Mouse (Mus musculus): ENCODE data around the gene Gm37240. TPM values are rescaled to one million over a fixed set of nuclear protein-coding genes. Genes with fewer than 3 reads are reported as not detected.

Gm37240 gene
- total and polyA plus RNA-seq, 2 experiments from 2014 or later = 0.43 to 1.9 TPM

DNA sequence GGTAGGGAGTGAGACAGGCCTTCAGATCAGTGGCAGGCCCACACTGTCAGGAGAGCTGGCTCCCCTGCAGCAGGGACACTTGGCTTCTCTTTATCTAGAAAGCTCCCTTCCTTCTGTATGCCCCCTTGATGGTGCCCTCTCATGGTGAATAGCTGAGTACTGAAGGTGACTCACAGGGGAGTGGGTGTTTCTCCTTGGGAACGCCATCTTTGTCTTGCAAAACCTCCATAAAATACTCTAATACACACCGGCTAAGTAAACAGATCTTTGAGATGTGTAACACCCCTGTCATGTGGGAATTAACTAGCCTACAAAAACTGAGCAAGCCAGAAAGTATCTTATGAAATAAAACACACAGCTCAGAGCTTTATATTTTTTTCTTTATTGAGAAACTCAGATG lies 510.8 kb downstream of the Gm37240 start:
- no peak for DNase-seq (ENCODE audit: low spot score)
- ATAC-seq (ENCODE audit: low FRiP score) = no peak
- 87% methylated on average over 2 of the region's 2 CpGs for WGBS
- Histone ChIP-seq H3K27ac (ENCODE audit: low read depth, low read length) (no peak overlapping the region), H3K36me3 (ENCODE audit: insufficient read depth, low read length) (no peaks in the 10 kb centered on the region), H3K4me1 (ENCODE audit: insufficient read depth, low read length) (0 out of 2 replicates have a peak, but pooled peaks cover 3% of the 10 kb centered on the region), H3K4me2 (ENCODE audit: low read depth, low read length, poor library complexity, severe bottlenecking) (no peak overlapping the region), H3K27me3 (ENCODE audit: insufficient read depth, low read length) (no peaks in the 10 kb centered on the region), H3K4me3 (ENCODE audit: low read depth, low read length) (no peak overlapping the region), H3K9ac (replicated peaks; ENCODE audit: low read length, poor library complexity, severe bottlenecking) (no peak overlapping the region), H3K9me3 (ENCODE audit: low read length) (no peaks in the 10 kb centered on the region)
- TF ChIP-seq CTCF (IDR thresholded peaks at IDR 0.05) = no peak

DNA sequence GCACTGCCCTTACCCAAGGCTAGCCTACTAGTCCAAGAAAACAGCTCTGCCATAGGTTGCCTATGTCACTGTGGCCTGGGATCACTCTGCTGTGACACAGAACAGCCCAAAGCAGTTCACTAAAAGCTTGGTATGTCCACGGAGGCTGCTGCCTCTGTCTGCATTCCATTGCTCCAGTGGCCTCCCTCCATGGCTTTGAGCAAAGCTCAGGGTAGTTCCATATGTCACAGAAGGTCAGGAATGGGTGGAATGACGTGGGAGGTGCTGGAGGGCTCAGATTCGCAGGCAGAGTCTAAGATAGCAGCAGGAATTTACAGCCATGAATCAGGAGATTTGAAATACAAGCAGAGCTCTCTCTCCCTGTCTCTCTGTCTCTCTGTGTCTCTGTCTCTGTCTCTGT lies 514.3 kb downstream of the Gm37240 start:
- Histone ChIP-seq H3K9ac (replicated peaks; ENCODE audit: low read length, poor library complexity, severe bottlenecking) (no peak overlapping the region), H3K36me3 (ENCODE audit: insufficient read depth, low read length) (no peaks in the 10 kb centered on the region), H3K27me3 (ENCODE audit: insufficient read depth, low read length) (no peaks in the 10 kb centered on the region), H3K4me1 (ENCODE audit: insufficient read depth, low read length) (0 out of 2 replicates have a peak, but pooled peaks cover 3% of the 10 kb centered on the region), H3K27ac (ENCODE audit: low read depth, low read length) (no peak overlapping the region), H3K9me3 (ENCODE audit: low read length) (no peaks in the 10 kb centered on the region), H3K4me3 (ENCODE audit: low read depth, low read length) (no peak overlapping the region), H3K4me2 (ENCODE audit: low read depth, low read length, poor library complexity, severe bottlenecking) (no peak overlapping the region)
- WGBS = 36% methylated on average over 3 of the region's 3 CpGs
- no peak for TF ChIP-seq CTCF (IDR thresholded peaks at IDR 0.05)
- ATAC-seq (ENCODE audit: low FRiP score) (no peak), DNase-seq (ENCODE audit: low spot score) (no peak)

DNA sequence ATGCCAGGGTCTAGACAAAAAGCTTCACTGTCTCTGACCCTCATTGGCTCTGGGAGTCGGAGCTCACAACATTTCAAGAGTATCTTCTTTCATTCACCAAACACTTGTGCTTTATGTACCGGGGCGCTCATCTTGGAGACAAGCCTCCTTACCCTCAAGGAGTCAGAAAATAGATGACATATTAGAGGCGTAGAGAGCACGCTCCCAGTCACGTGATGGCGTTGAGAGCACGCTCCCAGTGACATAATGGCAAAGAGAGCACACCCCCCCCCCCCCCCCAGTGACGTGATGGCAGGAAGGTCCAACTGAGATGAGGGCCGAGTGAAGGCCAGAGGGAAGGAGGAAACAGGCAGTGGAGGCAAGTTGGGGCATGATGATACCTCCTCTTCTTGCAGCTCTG lies 517.5 kb downstream of the Gm37240 start:
- no peak for ATAC-seq (ENCODE audit: low FRiP score)
- no peak for TF ChIP-seq CTCF (IDR thresholded peaks at IDR 0.05)

DNA sequence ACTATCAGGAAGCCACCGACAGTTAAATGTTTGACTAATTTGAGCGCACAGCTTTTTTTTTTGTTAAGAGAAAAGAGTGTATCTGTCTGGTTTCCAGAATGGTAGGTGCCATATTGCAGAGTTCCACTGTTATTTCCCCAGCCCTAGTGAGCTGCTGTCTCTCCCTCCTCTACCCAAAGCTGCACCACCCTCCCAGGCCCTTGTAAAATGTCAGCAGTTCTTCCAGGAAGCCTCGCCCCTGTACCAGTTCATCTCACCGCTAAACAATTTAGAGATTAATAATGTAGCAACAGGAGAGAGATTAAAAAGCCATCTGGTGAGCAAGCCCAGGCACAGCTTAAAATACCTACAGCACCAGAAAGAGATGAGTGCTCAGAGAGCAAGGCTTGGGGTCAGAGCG lies 518.2 kb downstream of the Gm37240 start:
- Histone ChIP-seq H3K27ac (ENCODE audit: low read depth, low read length) (no peak overlapping the region), H3K36me3 (ENCODE audit: insufficient read depth, low read length) (no peaks in the 10 kb centered on the region), H3K4me1 (ENCODE audit: insufficient read depth, low read length) (no peaks in the 10 kb centered on the region), H3K27me3 (ENCODE audit: insufficient read depth, low read length) (no peaks in the 10 kb centered on the region), H3K9ac (replicated peaks; ENCODE audit: low read length, poor library complexity, severe bottlenecking) (no peak overlapping the region), H3K4me3 (ENCODE audit: low read depth, low read length) (no peak overlapping the region), H3K9me3 (ENCODE audit: low read length) (no peaks in the 10 kb centered on the region), H3K4me2 (ENCODE audit: low read depth, low read length, poor library complexity, severe bottlenecking) (no peak overlapping the region)
- WGBS = 63% methylated on average over 5 of the region's 5 CpGs
- no peak for ATAC-seq (ENCODE audit: low FRiP score)
- TF ChIP-seq CTCF (IDR thresholded peaks at IDR 0.05) = no peak
- no peak for DNase-seq (ENCODE audit: low spot score)

More for the DNA sequence above, 517.5 kb downstream of the Gm37240 start:
- Histone ChIP-seq H3K36me3 (ENCODE audit: insufficient read depth, low read length) (no peaks in the 10 kb centered on the region), H3K4me2 (ENCODE audit: low read depth, low read length, poor library complexity, severe bottlenecking) (no peak overlapping the region), H3K4me1 (ENCODE audit: insufficient read depth, low read length) (no peaks in the 10 kb centered on the region), H3K27ac (ENCODE audit: low read depth, low read length) (no peak overlapping the region), H3K9ac (replicated peaks; ENCODE audit: low read length, poor library complexity, severe bottlenecking) (no peak overlapping the region), H3K9me3 (ENCODE audit: low read length) (no peaks in the 10 kb centered on the region), H3K27me3 (ENCODE audit: insufficient read depth, low read length) (no peaks in the 10 kb centered on the region), H3K4me3 (ENCODE audit: low read depth, low read length) (no peak overlapping the region)
- no peak for DNase-seq (ENCODE audit: low spot score)
- WGBS = 90% methylated on average over 9 of the region's 10 CpGs

DNA sequence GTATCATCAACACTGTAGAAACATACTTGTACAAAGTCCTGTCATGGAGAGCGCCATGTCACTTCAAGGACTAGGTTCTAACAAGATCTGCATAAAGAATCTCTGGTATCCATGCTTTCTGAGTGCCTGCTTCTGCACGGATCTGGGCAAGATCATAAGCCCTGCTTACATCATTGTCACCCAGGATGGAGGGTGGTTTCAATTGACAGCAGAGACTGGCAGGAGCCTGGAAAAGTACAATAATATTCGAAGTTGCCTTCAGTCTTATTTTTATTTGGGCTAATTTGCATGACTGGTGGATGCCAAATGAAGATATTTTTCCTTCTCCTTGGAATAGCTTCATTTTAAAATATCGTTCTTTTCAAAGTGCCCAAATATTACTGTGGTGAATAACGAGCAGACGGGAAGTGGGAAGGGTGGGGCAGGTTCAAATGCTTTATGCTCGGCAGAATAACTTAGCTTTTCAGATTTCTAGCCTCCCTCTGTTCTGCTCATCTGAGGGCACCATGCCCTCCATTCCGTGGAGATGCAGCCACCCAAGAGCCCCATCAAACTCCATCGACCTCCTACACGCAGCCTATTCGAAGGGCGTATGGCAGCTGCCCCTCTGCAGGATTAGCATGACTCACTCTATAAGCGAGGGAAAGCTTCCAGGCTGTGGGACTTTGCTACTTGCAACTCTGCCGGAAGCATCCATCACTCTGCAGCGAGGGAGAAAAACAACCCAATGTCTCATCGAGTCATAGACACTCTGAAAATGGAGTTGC lies 518.8 kb downstream of the Gm37240 start:
- DNase-seq (ENCODE audit: low spot score) (no peak), ATAC-seq (ENCODE audit: low FRiP score) (no peak)
- Histone ChIP-seq H3K9me3 (ENCODE audit: low read length) (no peaks in the 10 kb centered on the region), H3K27me3 (ENCODE audit: insufficient read depth, low read length) (no peaks in the 10 kb centered on the region), H3K4me3 (ENCODE audit: low read depth, low read length) (no peak overlapping the region), H3K4me2 (ENCODE audit: low read depth, low read length, poor library complexity, severe bottlenecking) (no peak overlapping the region), H3K9ac (replicated peaks; ENCODE audit: low read length, poor library complexity, severe bottlenecking) (no peak overlapping the region), H3K36me3 (ENCODE audit: insufficient read depth, low read length) (no peaks in the 10 kb centered on the region), H3K4me1 (ENCODE audit: insufficient read depth, low read length) (no peaks in the 10 kb centered on the region), H3K27ac (ENCODE audit: low read depth, low read length) (no peak overlapping the region)
- TF ChIP-seq CTCF (IDR thresholded peaks at IDR 0.05) = no peak
- 77% methylated on average over 16 of the region's 16 CpGs for WGBS

DNA sequence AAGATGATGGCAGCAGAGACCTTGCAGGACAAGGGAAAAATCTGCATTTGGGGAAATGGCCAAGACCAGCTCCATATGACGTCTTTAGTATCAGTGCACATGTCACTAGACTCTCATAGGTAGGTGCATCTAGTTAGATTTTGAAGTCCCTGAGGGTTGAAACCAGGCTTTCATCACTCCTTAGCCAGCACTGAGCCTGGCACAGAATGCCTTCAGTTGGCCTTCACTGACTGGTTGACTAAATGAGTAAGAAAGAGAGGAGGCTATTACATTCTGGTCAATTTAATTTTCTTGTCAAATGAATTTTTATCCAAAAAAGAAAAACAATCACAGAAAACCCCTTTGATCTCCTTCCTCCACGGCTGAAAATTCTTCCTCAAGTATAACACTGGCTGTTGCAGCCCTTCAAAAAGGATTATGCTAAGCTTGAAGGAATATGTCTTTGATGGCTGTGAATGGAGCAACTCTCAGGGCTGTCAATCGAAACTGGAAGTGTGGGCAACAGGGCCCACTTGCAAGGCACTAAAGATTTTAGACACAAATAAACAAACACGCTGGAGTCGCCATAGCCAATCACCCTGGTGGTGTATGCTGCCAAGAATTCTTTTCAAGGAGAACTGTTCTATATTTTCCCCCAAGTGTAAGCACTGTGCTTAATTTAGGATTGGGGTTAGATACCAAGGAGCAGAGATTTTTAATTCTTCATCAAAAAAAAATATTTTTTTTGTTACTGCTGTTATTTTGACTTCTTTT lies 522.6 kb downstream of the Gm37240 start:
- Histone ChIP-seq H3K9ac (replicated peaks; ENCODE audit: low read length, poor library complexity, severe bottlenecking) (no peak overlapping the region), H3K27ac (ENCODE audit: low read depth, low read length) (no peak overlapping the region), H3K36me3 (ENCODE audit: insufficient read depth, low read length) (no peaks in the 10 kb centered on the region), H3K4me1 (ENCODE audit: insufficient read depth, low read length) (no peaks in the 10 kb centered on the region), H3K4me3 (ENCODE audit: low read depth, low read length) (no peak overlapping the region), H3K27me3 (ENCODE audit: insufficient read depth, low read length) (no peaks in the 10 kb centered on the region), H3K4me2 (ENCODE audit: low read depth, low read length, poor library complexity, severe bottlenecking) (no peak overlapping the region), H3K9me3 (ENCODE audit: low read length) (no peaks in the 10 kb centered on the region)
- no peak for TF ChIP-seq CTCF (IDR thresholded peaks at IDR 0.05)
- 34% methylated on average over 5 of the region's 5 CpGs for WGBS
- DNase-seq (ENCODE audit: low spot score) (no peak), ATAC-seq (ENCODE audit: low FRiP score) (no peak)

All from midbrain, postnatal 0 days (tissue).